Mouse (Mus musculus) cerebellum, adult 2 months (tissue): ENCODE measurements at regions not wholly inside any gene's neighbourhood (a gene's known extent, or its start where the extent isn't known, plus 50 kb on each side); places are given as distances from the start of the nearest gene placed in this dataset.

ENCODE experiments used
- DNase-seq, 2 experiments: peaks; one replicate each; pipeline ENCODE4 v3.0.0; 2021
- H3K27ac ChIP-seq: fragments of 200-500 bp; 2 replicates; pipeline ENCODE4 v1.5.1; 2012; ENCODE audit warnings: low read length, control low read depth, inconsistent platforms; ENCODE audit not compliant: insufficient read depth
- H3K27me3 ChIP-seq: fragments of 200-500 bp; 2 replicates; pipeline ENCODE4 v1.6.1; 2012; ENCODE audit warnings: inconsistent platforms, mild to moderate bottlenecking, low read length, moderate library complexity; ENCODE audit not compliant: control insufficient read depth, insufficient read depth
- H3K4me1 ChIP-seq: fragments of 200-500 bp; 2 replicates; pipeline ENCODE4 v1.6.1; 2011; ENCODE audit warnings: low read length; ENCODE audit not compliant: control insufficient read depth, insufficient read depth
- H3K4me3 ChIP-seq: fragments of 200-500 bp; replicated peaks from 2 replicates; pipeline ENCODE3; 2011; ENCODE audit warnings: mild to moderate bottlenecking, low read depth, low read length, control low read depth; ENCODE audit not compliant: insufficient read depth
- CTCF ChIP-seq: fragments of 200-500 bp; IDR thresholded peaks from 2 replicates; pipeline ENCODE4 v1.5.1; 2011; ENCODE audit warnings: low read depth, mild to moderate bottlenecking, control low read depth, low read length, moderate library complexity, borderline replicate concordance; ENCODE audit not compliant: insufficient read depth
- POLR2A ChIP-seq: fragments of 200-500 bp; IDR thresholded peaks from 2 replicates; pipeline ENCODE4 v1.6.1; 2011; ENCODE audit warnings: low read length, control low read depth, borderline replicate concordance; ENCODE audit not compliant: insufficient read depth
- WGBS: fragments of 180-500 bp; shearing (Covaris S2); methylation state at CpG from one replicate; pipeline ENCODE4 v1.1.7; 2018; 5-methylcytosine and 5-hydroxymethylcytosine counted together

DNA sequence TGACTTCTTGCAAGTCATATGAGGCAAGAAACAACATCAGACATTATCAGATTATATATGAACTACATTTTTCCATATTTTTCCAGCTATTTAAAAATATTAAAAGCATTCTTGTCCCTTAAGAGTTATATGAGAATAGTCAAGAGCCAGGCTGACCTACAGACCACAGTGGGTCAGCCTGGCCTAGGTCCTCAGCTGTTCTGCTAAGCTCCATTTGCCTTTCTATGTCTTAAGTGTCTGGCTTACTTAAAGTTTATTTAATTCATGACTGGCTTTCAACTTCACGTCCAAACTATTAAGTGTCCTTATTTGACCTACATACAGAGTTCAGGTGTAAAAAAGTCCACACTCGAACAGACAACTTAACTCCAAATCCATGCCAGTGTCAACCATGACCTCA, 58.1 kb upstream of the Slc22a22 start:
- no peak overlapping the region for H3K4me3 ChIP-seq
- DNase-seq, result no peak
- TF ChIP-seq CTCF (no peak), POLR2A (no peak)
- H3K27ac ChIP-seq, result no peak overlapping the region
- H3K27me3 ChIP-seq, result no peaks in the 10 kb centered on the region
- 88% methylated on average over 2 of the region's 2 CpGs for whole genome bisulfite sequencing
- no peaks in the 10 kb centered on the region; the same call in 1 of the 2 replicates for H3K4me1 ChIP-seq
